Mouse (Mus musculus): ENCODE results near the gene Asic3.

Gene Asic3

DNA sequence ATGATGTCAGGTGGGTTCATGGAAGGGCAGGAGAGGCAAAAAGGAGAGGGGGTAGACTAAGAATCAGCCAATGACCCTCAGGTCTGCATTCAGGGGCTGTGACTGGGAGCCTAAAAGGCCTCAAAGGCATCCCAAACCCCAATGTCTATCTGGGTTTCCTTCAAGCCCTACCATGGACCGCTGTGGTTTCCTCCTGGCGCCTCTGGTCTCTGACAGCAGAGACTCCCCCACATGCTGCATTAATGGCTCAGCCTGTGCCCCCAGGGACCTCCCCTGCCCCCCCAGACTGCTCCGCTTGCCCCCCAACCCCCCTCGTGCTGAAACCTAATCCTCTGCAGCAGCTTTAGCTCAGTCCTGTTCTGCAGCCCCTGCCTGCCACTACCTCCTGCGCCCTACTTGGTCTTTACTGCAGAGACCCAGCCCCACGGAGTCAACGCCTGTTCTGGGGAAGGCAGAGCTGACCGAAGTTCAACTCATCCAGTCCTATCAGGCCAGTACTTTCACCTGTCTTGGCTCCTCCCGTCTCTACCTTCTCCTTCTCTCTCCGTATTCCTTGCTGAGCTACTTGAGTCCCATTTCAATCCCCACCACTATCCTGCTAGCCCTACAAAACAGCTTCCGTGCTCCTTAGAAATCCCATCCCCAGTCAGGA lies at the start of gene Asic3:
Gene Asic3, plus strand, starts transcription at position 351 of the 652 bp plus-strand sequence.
- no peak for DNase-seq (ENCODE audit: low read depth, low spot score)

DNA sequence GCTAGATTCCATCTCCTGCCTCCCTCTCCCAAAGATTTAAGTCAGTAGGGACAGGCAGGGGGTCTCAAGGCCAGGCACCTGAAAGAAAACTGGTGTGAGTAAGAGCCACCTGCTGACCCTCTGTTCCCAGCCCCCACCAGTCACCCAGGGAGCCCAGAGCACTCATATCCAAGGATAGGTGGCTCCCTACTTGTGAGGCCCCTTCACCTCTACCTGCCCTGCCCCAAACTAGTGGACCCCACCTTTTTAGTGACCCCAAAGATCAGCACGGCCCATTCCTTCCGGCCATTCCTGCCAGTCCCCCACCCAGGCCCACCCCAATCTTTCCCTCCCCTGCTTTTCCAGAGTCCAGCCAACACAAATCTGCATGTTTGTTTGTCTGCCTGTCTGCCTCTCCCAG lies 49.7 kb upstream of the Asic3 start:
- DNase-seq (ENCODE audit: low read depth, low spot score): no peak

- DNase-seq (ENCODE audit: low read depth, low spot score): no peak
Observed at GRCm38 (mm10) chr5:24364061-24364460, 49.1 kb upstream of the Asic3 start.

- peak; percentile 32 for DNase-seq (ENCODE audit: low read depth, low spot score)
Observed at GRCm38 (mm10) chr5:24364508-24364907, 48.7 kb upstream of the Asic3 start, which contains the start of gene Nos3. Nos3 (plus strand) TSS chr5:24364810.

DNA sequence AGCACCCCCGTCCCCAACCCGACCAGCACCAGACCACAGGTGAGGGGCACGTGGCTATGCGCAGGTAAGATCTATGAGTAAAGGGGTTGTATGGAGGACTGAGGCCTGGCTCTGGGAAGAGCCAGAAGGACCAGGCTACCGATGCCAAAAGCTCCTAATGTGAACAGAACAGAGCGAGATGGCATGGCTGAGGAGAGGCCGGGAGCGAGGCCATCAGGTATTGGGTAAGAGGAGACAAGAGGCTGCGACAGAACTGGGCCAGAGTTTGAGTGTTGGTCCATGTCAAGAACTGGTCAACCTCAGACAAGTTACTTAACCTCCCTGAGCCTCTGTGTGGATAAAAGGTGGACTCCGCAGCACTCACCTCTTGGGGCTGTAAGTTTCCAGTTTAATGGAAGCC lies 48.2 kb upstream of the Asic3 start:
- no peak for DNase-seq (ENCODE audit: low read depth, low spot score)

DNA sequence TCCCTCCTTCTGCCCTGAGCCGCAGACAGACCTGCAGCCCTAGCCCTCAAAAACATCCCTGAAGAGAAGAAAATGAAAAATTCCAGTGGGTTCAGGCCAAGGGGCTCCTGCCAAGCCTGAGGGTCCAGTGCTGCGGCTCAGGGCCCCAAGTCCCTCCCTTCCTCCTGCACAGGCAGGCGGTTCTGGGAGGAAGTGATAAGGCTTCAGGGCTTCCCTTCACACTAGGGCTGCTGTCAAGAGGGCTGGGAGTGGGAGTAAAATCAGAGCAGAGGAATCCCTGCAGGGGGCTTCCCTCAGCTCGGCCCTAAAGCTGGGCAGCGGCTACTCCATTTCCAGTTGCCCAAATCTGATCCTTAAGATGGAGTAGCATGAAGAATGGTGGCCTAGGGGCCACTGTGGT lies 47.7 kb upstream of the Asic3 start:
- DNase-seq (ENCODE audit: low read depth, low spot score): no peak

- no peak for DNase-seq (ENCODE audit: low read depth, low spot score)
Observed at GRCm38 (mm10) chr5:24366426-24366825, 46.8 kb upstream of the Asic3 start.

GRCm38 (mm10) chr5:24369767-24370166 lies 43.4 kb upstream of the Asic3 start:
- DNase-seq (ENCODE audit: low read depth, low spot score): no peak

DNA sequence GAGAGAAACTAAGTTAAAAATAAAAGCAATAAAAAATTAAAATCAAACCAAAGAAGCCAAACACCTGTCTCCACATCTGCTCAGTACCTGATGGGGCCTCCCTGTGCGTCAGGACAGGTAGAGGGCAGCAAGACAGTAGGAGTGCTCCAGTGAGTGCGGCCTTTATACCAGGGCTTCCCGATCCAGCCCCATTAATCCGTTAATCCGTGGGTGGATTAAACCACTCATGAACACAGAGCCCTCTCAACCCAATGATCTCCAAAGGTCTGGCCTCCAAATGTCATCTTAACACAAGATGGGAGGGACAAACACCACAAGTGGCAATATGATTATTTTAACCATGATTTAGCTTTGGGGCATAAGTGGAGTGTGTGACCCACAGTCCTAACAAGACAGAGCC lies 39.4 kb upstream of the Asic3 start:
- DNase-seq (ENCODE audit: low read depth, low spot score): no peak

DNA sequence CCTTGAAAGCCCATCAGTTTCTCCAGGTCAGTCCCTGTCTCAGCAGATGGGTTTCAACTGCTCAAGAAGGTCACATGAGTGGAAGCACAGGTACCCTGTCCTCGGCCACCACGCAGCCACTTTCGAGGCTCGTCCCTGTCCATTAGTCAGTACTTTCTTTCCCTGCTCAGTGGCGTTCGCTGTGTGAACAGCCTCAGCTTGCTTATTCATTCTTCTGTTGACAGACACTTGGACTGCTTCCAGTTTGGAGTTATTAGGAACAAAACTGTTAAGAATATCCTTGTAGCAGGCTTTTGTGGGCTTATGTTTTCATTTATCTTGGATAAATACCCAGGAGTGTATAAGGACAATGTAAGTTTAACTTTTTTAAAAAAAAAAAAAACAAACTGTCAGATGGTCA lies 39.0 kb upstream of the Asic3 start:
- DNase-seq (ENCODE audit: low read depth, low spot score): no peak

DNA sequence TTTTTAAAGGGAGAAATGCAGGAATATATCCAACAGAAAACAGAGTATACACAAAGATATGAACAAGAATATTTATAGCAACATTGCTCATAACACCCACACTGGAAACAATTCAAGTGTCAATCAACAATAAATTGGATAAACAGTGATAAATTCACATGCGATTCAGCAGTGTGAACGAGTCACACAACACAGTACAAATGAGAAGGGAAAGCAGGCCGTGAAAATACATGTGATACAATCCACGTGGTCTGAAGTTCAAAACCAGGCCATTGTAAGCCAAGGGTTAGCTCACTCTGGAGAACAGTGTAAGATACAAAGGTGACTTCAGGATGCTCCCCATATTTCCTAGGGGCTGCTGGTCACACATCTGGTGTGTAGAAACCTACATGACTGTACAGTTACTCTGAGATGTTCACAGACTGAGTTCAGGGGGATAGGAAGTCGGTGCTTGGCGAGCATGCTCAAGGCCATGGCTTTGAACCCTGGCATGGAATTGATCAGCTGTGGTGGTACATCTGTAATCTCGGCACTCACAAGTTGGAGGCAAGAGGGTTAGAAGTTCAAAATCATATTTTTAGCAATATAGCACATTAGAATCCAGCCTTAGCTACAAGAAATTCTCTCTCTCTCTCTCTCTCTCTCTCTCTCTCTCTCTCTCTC lies 38.4 kb upstream of the Asic3 start:
- no peak for DNase-seq (ENCODE audit: low read depth, low spot score)

DNA sequence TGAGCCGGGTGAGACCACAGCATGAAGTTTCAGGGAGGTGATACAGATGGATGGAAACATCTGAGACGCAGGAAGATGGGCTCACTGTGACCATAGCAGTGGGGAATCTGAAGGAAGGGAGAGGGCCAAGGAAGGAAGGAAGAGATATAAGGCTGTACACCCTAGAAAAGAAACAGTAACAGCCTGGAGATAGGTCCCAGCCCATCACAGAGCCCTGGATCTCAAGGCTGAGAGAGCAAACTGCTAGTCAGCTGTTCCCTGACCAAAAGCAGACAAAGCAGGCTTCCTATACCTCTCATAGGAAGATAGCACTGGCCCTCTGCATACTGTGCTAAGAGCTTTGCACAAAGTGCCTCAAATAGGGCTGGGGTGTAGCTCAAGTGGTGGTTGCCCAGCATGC lies 34.5 kb upstream of the Asic3 start:
- no peak for DNase-seq (ENCODE audit: low read depth, low spot score)

DNA sequence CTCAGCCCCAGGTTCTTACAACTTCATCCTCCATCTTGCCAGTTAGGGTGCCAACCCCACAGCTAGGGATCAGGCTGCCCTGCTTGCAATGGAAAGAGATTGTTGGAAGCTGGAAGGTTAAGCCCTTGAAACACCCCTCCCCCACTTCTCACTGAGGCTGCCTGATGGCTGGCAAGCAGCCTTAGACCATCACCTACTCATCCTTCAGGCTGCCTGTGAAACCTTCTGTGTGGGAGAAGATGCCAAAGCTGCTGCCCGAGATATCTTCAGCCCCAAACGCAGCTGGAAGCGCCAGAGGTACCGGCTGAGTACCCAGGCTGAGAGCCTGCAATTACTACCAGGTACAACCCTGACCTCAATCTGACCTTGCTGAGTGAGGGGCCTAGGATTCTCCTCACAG lies 33.7 kb upstream of the Asic3 start:
- no peak for DNase-seq (ENCODE audit: low read depth, low spot score)

DNA sequence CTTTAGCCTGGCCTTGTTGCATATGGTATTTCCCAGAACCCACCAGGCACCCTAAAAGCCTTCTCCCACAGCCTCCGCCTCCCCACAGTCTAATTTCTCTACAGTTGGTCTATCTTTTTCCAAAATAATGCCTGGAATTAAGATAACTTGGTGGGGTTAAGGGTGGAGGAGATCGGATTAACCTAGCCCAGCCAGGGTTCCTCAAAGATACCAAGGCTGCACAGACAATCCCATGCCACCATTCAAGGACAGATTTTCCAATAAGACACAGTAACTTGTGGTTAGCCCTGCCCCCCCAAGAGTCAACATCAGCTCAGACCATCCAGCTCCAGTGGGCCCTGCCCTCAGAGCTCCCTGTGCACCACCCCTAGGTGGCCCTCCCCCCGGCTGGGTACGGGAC lies 32.7 kb upstream of the Asic3 start:
- DNase-seq (ENCODE audit: low read depth, low spot score): no peak

GRCm38 (mm10) chr5:24381486-24381885 lies 31.7 kb upstream of the Asic3 start:
- DNase-seq (ENCODE audit: low read depth, low spot score): no peak

DNA sequence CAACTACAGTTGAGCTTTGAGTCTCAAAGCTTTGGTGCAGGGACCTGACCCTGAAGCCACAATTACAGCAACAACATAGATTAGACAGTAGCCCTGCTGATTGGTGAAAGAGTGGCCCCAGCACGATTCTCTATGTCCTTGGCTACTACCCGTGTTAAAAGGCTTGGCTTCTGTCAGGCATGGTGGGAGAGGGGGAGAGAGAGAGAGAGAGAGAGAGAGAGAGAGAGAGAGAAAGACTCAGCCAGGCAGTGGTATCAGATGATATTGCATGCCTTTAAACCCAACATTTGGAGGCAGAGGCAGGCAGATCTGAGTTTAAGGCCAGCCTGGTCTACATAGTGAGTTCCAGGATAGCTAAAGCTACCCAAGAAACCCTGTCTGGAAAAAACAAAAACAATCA lies 31.2 kb upstream of the Asic3 start:
- DNase-seq (ENCODE audit: low read depth, low spot score): no peak

DNA sequence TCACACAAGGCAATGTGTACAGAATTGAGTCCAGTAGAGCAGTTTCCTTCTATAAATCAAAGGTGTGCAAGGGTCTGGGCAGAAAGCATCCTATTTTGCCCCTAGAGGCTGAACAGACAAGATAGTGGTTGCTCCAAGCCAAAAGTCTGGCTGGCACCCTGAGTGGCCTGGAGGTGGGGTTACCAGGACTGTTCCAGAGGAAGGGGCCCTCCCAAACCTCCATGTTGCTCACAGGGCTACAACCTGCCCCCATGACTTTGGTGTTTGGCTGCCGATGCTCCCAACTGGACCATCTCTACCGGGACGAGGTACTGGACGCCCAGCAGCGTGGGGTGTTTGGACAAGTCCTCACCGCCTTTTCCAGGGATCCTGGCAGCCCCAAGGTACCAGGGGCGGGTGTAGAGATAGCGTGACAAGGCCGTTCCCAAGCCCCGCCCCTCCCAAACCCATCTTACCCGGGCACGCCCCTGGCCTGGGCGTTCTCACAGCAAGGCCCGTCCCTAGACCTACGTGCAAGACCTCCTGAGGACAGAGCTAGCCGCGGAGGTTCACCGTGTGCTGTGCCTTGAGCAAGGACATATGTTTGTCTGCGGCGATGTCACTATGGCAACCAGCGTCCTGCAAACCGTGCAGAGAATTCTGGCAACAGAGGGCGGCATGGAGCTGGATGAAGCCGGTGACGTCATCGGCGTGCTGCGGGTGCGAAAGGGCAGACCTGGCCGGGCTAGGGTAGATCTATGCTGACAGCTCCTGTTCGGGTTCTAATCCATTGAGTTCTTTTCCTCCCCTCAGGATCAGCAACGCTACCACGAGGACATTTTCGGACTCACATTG lies 29.9 kb upstream of the Asic3 start:
- peak; percentile 99 for DNase-seq (ENCODE audit: low read depth, low spot score)

DNA sequence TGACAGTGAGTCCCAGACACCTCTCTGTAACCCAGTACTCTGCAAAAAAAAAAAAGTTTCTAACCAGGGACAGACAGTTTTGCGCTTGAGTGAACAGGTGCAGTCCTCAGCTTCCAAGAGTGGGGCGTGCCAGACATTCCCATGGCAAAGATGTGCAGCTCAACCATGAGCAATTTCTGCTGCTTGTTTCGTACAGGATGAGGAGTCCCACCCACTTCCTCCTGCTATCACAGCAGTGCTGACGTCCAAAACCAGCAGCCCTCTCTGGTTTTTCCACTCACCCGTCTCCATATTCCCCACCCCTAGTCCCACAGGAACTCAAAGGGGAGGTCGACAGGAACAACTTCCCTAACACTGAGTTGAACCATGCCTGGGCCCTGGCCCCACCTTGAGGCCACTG lies 28.8 kb upstream of the Asic3 start:
- DNase-seq (ENCODE audit: low read depth, low spot score): no peak

GRCm38 (mm10) chr5:24385374-24385773 lies 27.8 kb upstream of the Asic3 start:
- no peak for DNase-seq (ENCODE audit: low read depth, low spot score)

DNA sequence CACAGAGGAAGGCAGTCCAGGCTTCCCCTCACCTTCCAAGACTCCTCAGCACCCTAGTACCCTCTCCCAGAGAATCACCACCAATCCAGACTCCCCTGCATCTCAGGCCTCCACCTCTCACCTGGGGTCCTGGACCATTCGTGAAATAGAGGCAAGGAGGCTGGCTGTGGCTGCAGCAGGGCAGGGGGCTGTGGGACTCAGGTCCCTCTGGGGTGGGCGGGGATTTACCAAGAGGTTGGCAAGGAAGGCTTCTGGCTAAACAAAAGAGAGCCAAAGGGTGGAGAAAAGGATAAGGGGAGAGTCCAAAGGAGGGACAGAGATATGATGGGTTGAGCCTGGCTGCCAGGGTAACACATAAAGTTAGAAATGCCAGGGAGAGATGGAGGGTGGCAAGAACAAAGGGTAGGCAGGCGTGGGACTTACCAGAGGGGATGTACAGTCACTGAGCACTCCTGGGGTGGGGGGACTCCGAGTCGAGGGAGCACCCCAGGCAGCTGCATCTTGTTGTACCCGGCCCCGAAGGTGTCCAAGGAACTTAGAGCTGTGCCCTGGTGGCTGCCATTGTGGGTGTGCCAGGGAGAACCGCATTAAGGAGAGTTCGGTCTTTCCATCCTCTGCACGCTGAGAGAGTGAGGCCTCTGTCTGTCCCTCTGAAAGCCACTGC lies 27.2 kb upstream of the Asic3 start:
- DNase-seq (ENCODE audit: low read depth, low spot score): no peak

DNA sequence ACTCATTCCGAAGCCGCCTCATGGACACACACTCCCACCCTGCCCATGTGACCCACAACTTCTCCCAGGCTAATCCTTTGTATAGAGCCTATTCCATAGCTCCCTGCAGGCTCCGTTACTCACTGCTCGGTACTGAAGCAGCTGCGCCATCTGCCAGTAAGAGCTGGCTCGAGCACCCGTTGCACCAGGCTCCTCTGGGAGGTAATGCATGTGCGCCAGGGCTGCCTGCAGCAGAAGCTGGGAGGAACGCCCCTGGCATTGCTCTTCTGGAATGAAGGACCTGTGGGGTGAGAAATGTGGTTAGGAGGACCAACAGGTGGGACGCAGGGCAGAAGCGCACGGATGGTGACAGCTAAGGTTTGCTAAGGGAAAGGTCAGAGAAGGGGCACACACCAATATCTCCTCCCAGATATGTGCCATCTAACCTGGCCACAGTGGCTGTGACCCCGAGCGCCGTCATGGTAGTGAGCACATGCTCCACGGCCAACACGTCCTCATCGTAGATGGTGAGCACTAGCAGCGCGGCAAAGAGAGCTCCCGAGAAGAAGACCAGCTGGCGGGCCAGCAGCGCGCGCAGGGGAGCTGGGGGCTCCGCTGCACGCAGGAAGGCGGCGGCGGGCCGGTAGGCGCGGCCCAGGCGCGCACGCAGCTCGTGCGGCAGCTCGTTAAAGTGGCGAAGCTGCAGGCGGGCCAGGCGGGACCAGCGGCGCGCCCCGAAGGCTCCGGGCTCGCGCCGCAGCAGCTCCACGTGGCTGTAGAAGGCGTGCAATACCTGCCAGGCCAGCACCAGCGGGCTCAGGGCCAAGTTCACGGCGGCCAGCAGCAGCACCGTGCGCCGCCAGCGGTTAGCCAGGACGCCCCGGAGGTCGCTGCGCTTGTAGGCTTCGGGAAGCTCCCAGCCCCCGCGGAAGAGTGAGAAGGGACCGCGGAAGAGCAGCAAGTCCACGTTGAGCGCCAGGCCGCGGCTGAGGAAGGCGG lies 25.6 kb upstream of the Asic3 start:
- DNase-seq (ENCODE audit: low read depth, low spot score): peak; percentile 76

All from ZHBTc4 (cell line).